Mouse (Mus musculus) kidney, postnatal 4 days (tissue): ENCODE data around the gene Pdzd11.

Source experiments
- DNase-seq, 2 experiments: peaks; one replicate each; pipeline ENCODE4 v3.0.0; 2021; ENCODE audit warnings: mixed read lengths in 2 of 2

The Pdzd11 gene

GRCm38 (mm10) chrX:100625802-100626793 is at the start of gene Pdzd11:
Gene Pdzd11, minus strand, starts transcription at chrX:100626568.
- DNase-seq = peak; percentile 89 to 94

DNA sequence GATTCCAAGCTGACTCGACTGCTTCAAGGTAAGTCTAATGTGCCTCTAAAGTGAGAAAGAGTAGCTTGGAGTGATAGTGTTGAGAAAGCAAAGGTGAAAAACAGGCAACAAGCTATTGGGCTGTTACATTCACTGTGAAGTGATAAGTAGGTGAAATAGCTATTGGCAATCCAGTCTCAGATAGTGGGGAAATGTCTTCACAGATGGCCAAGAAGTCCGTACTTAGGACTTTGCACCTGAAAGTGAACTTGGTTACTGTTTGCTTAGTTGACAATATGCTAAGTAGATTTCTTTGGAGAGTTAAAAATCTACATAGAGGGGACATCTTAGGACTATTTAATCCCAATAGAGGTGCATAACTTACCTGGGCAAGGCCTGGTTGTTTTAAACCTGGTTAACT is 38.5 kb upstream of the Pdzd11 start:
- no peak for DNase-seq

- DNase-seq = no peak
Observed at GRCm38 (mm10) chrX:100652848-100653247, 26.5 kb upstream of the Pdzd11 start.

- DNase-seq = no peak
Observed at GRCm38 (mm10) chrX:100638477-100638876, 12.1 kb upstream of the Pdzd11 start.

GRCm38 (mm10) chrX:100629076-100629475 is 2.7 kb upstream of the Pdzd11 start:
- no peak for DNase-seq

DNA sequence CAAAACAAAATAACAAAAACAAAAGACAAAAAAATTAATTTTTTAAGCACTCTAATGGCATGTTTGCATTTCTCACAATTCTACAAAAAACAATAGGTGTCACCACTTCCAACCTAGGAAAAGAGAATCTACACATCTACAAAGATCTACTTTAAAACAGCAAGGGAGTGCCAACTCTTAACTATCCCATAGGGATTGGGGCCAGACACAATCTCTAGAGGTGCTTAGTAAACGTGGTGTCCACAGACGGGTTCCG is 894 bp downstream of the Pdzd11 start, which contains the start of gene Kif4:
Kif4 (plus strand) TSS at position 192 of the 256 bp plus-strand sequence.
- DNase-seq = no peak

GRCm38 (mm10) chrX:100625146-100625545 is 1.2 kb downstream of the Pdzd11 start:
- peak in 1 of 2 experiments; percentile 8 for DNase-seq

GRCm38 (mm10) chrX:100624242-100624641 is 2.1 kb downstream of the Pdzd11 start:
- no peak for DNase-seq

DNA sequence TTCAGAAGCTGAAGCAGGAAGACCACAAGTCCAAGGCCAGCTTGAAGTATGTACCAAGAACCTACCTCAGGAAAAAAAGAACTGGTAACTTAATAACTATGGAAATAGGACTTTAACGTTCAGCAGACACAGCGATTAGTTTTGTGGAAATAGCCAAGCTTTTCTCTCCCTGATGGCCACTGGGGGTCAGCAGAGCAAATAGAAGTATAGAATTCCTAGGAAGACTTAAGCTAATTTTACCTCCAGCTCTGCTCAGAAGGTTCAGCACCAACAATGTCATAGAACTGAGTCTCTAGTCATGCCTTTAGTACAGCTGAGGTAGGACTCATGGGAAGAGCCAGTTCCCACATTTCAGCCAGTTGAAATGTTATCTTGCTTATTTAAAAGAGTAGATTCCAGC is 5.0 kb downstream of the Pdzd11 start:
- peak in 1 of 2 experiments; percentile 14 for DNase-seq

GRCm38 (mm10) chrX:100618488-100618887 is 7.9 kb downstream of the Pdzd11 start:
- no peak for DNase-seq

DNA sequence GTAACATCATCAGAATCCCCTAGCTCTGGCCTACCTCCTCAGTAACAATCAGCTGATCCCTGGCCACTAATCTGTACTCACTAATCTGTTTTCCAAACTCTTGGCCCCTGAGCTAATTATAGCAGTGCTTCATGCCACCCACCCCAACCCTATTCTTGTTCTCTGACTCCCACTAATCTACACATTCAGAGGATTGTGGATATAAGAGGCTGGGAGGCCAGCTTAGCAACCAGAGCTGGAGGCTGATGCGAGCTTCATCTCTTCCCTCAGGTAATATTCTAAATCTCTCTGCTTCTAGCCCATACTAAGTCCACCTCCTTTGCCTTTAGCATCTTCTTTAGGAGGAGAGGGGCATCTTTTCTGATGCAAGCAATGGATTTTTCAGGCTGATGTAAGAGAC is 21.1 kb downstream of the Pdzd11 start, which contains the start of gene Arr3:
Arr3 (plus strand) TSS at position 184 of the 400 bp plus-strand sequence.
- DNase-seq = no peak

- no peak for DNase-seq
Observed at GRCm38 (mm10) chrX:100599755-100600154, 26.6 kb downstream of the Pdzd11 start.

DNA sequence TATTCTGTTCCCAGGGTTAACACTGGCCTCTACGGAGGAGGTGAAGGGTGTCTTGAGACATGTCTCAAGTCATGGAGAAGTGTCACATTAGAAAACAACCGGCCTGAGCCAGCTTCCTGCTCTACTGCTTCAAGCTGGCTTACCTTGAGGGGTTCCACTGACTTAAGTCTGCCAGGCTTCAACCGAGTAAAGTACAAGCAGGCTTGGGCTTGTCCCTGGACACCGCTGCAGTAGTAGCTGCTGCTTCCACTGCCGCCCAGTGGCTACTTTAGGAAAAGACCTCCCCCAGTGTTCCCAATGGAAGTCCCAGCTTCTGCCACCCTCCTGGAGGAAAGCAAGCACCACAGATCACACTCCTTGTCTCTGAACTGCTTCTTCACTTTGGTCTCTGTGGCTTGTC is 28.9 kb downstream of the Pdzd11 start:
- peak; percentile 62 to 70 for DNase-seq

DNA sequence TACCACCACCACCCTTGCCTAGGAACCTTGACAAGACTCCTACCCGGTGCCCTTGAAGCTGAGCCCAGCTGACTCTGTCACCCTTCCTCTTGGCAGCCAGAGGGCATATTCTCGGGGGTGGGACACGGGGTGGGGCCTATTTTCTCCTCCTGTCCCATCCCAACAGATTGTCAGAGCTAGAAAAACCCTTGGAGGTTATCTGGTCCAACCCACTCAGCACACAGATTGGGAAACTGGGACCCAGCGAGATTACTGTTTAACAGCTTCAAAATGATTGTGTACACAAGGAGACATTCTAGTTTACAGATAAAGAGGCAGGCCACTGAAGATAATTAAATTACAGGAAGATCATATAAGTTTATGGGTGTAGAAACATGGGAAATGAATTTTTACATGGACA is 31.6 kb downstream of the Pdzd11 start, which contains the start of gene P2ry4:
P2ry4 (minus strand) TSS at position 79 of the 400 bp plus-strand sequence.
- no peak for DNase-seq
